Mouse (Mus musculus): ENCODE measurements at regions not wholly inside any gene's neighbourhood (a gene's known extent, or its start where the extent isn't known, plus 50 kb on each side); places are given as distances from the start of the nearest gene placed in this dataset.

DNA sequence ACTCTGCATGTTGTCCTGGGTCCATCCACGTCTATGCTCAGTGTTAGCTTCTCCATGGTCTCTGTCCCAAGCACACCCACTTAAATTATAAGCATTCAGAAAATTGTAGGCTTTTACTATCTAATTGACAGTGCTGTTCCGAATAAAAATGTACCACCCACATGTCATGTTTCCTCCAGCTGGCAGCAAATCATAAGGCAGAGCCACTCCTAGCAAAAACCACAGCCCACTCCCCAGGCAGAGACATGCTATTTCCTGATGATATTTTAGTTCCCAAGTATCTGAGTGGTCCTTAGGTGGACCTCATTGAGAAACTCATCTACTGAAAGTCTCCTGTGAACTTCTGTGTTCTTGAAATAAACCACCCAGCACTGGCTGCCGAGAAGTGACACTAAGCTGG lies 117.1 kb downstream of the Spata18 start:
- TF ChIP-seq CTCF (conservative IDR thresholded peaks at IDR 0.05; ENCODE audit: low read length) (no peak), NANOG (IDR thresholded peaks at IDR 0.05; ENCODE audit: borderline replicate concordance, low read length) (no peak)

Data from E14TG2a.4 (cell line).